Mouse (Mus musculus): ENCODE measurements around the gene Klb. TPM values are rescaled to one million over a fixed set of nuclear protein-coding genes. Genes with fewer than 3 reads are reported as not detected.
A peak's percentile ranks its signal among the peaks of the same experiment; 100 is the strongest.

Gene Klb
- polyA plus RNA-seq, 1 experiment from 2014 or later: 14.4 TPM

DNA sequence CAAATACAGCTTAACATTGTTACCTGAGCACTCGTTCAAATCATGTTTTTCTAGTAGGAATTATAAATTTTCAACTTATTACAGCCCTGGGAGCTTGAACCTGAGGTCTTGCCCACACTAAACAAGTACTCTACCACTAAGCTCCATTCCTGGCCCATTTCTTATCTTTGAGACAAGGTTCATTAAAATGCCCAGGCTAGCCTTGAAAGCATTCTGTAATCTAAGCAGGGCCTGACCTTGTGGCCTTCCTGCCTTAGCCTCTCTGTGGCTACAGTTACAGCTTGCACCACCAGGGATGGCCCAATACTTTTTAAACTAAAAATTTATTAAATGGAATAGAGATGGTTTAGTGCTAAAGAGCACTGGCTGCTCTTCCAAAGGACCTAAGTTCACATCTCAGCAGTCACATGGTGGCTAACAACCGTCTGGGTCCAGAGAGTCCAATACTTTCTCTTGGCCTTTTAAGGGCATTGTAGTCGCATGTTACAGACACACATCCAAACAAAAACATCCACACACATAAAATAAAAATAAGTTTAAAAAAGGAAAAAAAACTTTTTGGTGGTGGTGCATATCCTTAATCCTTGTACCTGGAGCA, 23.3 kb upstream of the Klb start:
- H3K9ac ChIP-seq (ENCODE audit: low read depth, low read length): no peak overlapping the region
- no peaks in the 10 kb centered on the region for H3K27me3 ChIP-seq (ENCODE audit: control insufficient read depth, insufficient read depth, low read depth, low read length)
- H3K36me3 ChIP-seq (ENCODE audit: control insufficient read depth, insufficient read depth): no peaks in the 10 kb centered on the region
- peaks cover 9% of the 10 kb centered on the region; the same call in 1 of the 2 replicates for H3K4me1 ChIP-seq (ENCODE audit: control insufficient read depth, low read depth, low read length)
- H3K27ac ChIP-seq (ENCODE audit: low read length): no peak overlapping the region
- WGBS (ENCODE audit: insufficient replicate concordance): 78% methylated on average over 3 of the region's 3 CpGs
- H3K4me2 ChIP-seq (ENCODE audit: low read depth, low read length): no peak overlapping the region
- no peak overlapping the region for H3K4me3 ChIP-seq (ENCODE audit: low read depth, low read length)
- no peak for ATAC-seq (ENCODE audit: low read depth)
- no peaks in the 10 kb centered on the region for H3K9me3 ChIP-seq (replicated peaks; ENCODE audit: control insufficient read depth, low read length)

DNA sequence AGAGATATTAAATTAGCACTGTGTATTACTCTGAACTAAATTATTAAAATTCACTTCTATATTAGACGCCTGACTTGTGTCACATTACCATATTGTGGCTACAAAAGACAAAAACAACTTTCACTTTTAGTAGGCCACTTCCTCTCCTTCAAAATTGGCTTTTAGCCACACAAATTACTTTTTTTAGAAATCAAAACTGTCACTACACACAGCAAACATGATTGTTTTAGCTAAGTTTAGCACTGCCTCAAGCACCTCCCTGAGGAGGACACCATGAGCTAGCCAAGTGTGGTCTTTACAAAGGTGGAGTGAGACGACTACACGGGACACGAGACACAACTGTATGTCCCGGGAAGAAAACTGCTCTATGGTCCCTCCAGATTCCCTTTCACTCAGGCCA, 21.9 kb upstream of the Klb start:
- Histone ChIP-seq H3K4me3 (ENCODE audit: low read depth, low read length) (no peak overlapping the region), H3K27ac (ENCODE audit: low read length) (peak overlapping the region; percentile 50; the same call in 1 of the 2 replicates), H3K9ac (ENCODE audit: low read depth, low read length) (0 out of 2 replicates have a peak overlapping the region, but pooled peaks have one; percentile 1), H3K4me1 (ENCODE audit: control insufficient read depth, low read depth, low read length) (peaks cover 9% of the 10 kb centered on the region; the same call in 1 of the 2 replicates), H3K9me3 (replicated peaks; ENCODE audit: control insufficient read depth, low read length) (no peaks in the 10 kb centered on the region), H3K27me3 (ENCODE audit: control insufficient read depth, insufficient read depth, low read depth, low read length) (no peaks in the 10 kb centered on the region), H3K4me2 (ENCODE audit: low read depth, low read length) (peak overlapping the region; percentile 39; the same call in 1 of the 2 replicates), H3K36me3 (ENCODE audit: control insufficient read depth, insufficient read depth) (no peaks in the 10 kb centered on the region)
- WGBS (ENCODE audit: insufficient replicate concordance): 34% methylated on average over 5 of the region's 5 CpGs
- ATAC-seq (ENCODE audit: low read depth): no peak

DNA sequence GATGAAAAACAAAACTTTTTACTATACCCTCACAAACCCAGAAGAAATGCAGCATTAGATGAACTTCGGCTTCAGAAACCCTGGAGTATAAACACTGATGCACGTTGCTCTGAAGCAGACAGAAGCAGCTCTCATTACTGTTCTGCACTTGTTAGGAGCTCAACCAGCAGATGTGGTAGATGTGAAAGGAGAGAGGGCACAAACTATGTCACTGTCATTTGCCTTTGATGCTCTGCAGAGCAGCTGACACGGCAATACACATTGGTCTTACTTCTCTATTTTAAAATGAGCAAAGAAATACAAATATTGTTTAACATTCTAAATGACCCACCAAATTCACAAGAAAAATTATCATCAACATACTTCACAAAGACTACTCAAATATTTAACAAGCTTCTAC, 18.1 kb upstream of the Klb start:
- ATAC-seq (ENCODE audit: low read depth): no peak
- 74% methylated on average over 3 of the region's 3 CpGs for WGBS (ENCODE audit: insufficient replicate concordance)
- H3K4me2 ChIP-seq (ENCODE audit: low read depth, low read length): no peak overlapping the region
- H3K4me1 ChIP-seq (ENCODE audit: control insufficient read depth, low read depth, low read length): peaks cover 16% of the 10 kb centered on the region
- H3K9ac ChIP-seq (ENCODE audit: low read depth, low read length): no peak overlapping the region
- H3K9me3 ChIP-seq (replicated peaks; ENCODE audit: control insufficient read depth, low read length): no peaks in the 10 kb centered on the region
- no peak overlapping the region for H3K4me3 ChIP-seq (ENCODE audit: low read depth, low read length)
- H3K27me3 ChIP-seq (ENCODE audit: control insufficient read depth, insufficient read depth, low read depth, low read length): no peaks in the 10 kb centered on the region
- H3K36me3 ChIP-seq (ENCODE audit: control insufficient read depth, insufficient read depth): no peaks in the 10 kb centered on the region
- no peak overlapping the region for H3K27ac ChIP-seq (ENCODE audit: low read length)

DNA sequence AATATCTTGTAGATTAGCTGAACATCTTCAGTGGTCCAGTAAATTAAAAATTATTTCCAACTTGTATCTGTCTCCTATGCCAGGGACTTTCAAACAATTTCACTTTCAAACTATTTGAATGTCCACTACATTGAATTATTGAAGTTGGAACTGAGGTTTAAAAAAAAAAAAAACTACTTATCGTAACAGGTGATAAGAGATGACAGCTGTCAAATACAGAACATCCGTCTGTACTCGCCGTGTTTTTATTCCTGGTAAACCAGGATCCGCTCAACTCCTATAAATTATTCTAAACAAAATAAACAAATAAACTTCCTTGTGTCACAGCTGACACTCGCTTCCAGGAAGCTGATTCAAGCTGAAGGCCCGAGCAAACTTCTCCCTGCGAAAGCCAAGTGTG, 13.3 kb upstream of the Klb start:
- peak overlapping the region; percentile 85 for H3K4me2 ChIP-seq (ENCODE audit: low read depth, low read length)
- H3K4me1 ChIP-seq (ENCODE audit: control insufficient read depth, low read depth, low read length): peaks cover 12% of the 10 kb centered on the region
- no peaks in the 10 kb centered on the region for H3K9me3 ChIP-seq (replicated peaks; ENCODE audit: control insufficient read depth, low read length)
- H3K27ac ChIP-seq (ENCODE audit: low read length): peak overlapping the region; percentile 88
- no peak for ATAC-seq (ENCODE audit: low read depth)
- H3K27me3 ChIP-seq (ENCODE audit: control insufficient read depth, insufficient read depth, low read depth, low read length): no peaks in the 10 kb centered on the region
- WGBS (ENCODE audit: insufficient replicate concordance): under 1% methylated on average over 8 of the region's 8 CpGs
- peak overlapping the region; percentile 90 for H3K9ac ChIP-seq (ENCODE audit: low read depth, low read length)
- no peaks in the 10 kb centered on the region for H3K36me3 ChIP-seq (ENCODE audit: control insufficient read depth, insufficient read depth)
- H3K4me3 ChIP-seq (ENCODE audit: low read depth, low read length): peak overlapping the region; percentile 97

DNA sequence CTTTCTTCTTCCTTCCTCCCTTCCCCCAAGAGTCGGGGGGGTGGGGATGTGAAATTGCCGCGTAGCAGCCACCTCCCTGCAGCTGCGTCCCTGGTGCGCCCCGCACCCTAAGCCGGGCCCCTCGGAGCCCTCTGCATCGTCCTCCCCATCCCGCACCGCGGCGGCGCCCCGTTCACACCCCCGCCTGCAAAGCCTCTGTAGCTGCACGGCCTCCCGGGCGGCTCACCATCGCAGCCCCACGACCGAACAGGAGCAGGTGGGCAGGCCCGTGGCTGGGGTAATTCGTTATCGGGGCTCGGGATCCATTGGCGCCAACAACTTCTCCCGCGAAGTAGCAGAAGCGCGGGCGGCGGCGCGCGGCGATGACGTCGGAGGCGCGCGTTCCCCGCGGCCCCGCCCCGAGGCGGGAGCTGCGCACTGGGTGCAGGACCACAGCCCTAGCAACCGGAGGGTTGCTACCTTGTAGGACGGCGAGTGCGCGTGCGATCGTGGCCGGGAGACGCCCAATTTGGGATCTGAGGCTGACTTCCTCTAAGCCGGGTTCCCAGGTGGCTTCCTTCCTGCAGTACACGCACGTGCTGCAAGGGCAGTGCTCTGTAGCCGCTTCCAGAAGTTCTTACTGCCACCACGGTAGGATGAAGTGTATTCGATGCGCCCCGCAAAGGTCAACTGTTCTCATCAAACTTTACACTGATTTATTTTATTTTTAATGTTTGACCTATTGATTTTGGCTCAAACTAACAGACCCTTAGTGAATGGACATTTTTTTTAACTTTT, 12.6 kb upstream of the Klb start, which contains the start of gene Rfc1:
TSS of gene Rfc1 (minus strand) at position 373 of the 777 bp plus-strand sequence.
- Histone ChIP-seq H3K4me2 (ENCODE audit: low read depth, low read length) (peak within 1 kb of the TSS; percentile 85), H3K9me3 (replicated peaks; ENCODE audit: control insufficient read depth, low read length) (no peaks in the 10 kb centered on the region), H3K27me3 (ENCODE audit: control insufficient read depth, insufficient read depth, low read depth, low read length) (no peaks in the 10 kb centered on the region), H3K4me1 (ENCODE audit: control insufficient read depth, low read depth, low read length) (peaks cover 12% of the 10 kb centered on the region), H3K9ac (ENCODE audit: low read depth, low read length) (peak within 1 kb of the TSS; percentile 90), H3K4me3 (ENCODE audit: low read depth, low read length) (peak within 1 kb of the TSS; percentile 97), H3K36me3 (ENCODE audit: control insufficient read depth, insufficient read depth) (no peaks in the 10 kb centered on the region), H3K27ac (ENCODE audit: low read length) (peak within 1 kb of the TSS; percentile 88)
- under 1% methylated on average over 65 of the region's 65 CpGs for WGBS (ENCODE audit: insufficient replicate concordance)
- peak; percentile 96 for ATAC-seq (ENCODE audit: low read depth)

DNA sequence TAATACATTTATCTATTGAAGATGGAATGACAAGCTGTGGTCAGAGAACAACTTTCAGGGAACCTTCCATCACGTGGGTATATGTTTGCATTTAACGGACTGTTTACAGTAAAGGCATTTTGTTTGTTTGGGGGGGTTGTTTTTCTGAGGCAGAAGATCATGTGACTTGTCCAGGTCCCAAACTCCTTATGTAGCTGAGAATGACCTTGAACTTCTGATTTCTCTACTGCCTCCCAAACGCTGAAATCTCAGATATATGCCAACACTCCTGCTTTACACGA, 12.1 kb upstream of the Klb start:
- ATAC-seq (ENCODE audit: low read depth): no peak

DNA sequence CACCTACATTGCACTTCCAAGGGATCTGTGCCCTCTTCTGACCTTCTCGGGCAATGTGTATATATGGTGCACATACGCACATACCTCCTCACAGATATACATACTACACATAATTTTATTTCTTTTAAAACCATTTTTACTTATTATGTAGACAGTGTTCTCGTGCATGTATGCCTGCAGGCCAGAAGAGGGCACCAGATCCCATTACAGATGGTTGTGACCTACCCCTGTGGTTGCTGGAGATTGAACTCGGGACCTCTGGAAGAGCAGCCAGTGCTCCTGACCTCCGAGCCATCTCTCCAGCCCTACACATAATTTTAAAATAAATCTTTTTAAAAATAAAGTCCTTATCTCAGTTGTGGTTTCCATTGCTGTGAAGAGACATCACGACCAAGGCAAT, 9.7 kb upstream of the Klb start:
- H3K9me3 ChIP-seq (replicated peaks; ENCODE audit: control insufficient read depth, low read length): no peaks in the 10 kb centered on the region
- ATAC-seq (ENCODE audit: low read depth): no peak
- WGBS (ENCODE audit: insufficient replicate concordance): 52% methylated on average over 6 of the region's 6 CpGs
- no peak overlapping the region for H3K9ac ChIP-seq (ENCODE audit: low read depth, low read length)
- no peak overlapping the region for H3K27ac ChIP-seq (ENCODE audit: low read length)
- peaks cover 16% of the 10 kb centered on the region for H3K4me1 ChIP-seq (ENCODE audit: control insufficient read depth, low read depth, low read length)
- H3K36me3 ChIP-seq (ENCODE audit: control insufficient read depth, insufficient read depth): no peaks in the 10 kb centered on the region
- H3K4me3 ChIP-seq (ENCODE audit: low read depth, low read length): no peak overlapping the region
- H3K27me3 ChIP-seq (ENCODE audit: control insufficient read depth, insufficient read depth, low read depth, low read length): no peaks in the 10 kb centered on the region
- H3K4me2 ChIP-seq (ENCODE audit: low read depth, low read length): no peak overlapping the region

More for the DNA sequence above, 12.1 kb upstream of the Klb start:
- Histone ChIP-seq H3K27ac (ENCODE audit: low read length) (no peak overlapping the region), H3K9me3 (replicated peaks; ENCODE audit: control insufficient read depth, low read length) (no peaks in the 10 kb centered on the region), H3K4me1 (ENCODE audit: control insufficient read depth, low read depth, low read length) (peaks cover 16% of the 10 kb centered on the region), H3K4me2 (ENCODE audit: low read depth, low read length) (peak overlapping the region; percentile 85), H3K9ac (ENCODE audit: low read depth, low read length) (no peak overlapping the region), H3K36me3 (ENCODE audit: control insufficient read depth, insufficient read depth) (no peaks in the 10 kb centered on the region), H3K4me3 (ENCODE audit: low read depth, low read length) (peak overlapping the region; percentile 97), H3K27me3 (ENCODE audit: control insufficient read depth, insufficient read depth, low read depth, low read length) (no peaks in the 10 kb centered on the region)
- 20% methylated on average over 4 of the region's 4 CpGs for WGBS (ENCODE audit: insufficient replicate concordance)

DNA sequence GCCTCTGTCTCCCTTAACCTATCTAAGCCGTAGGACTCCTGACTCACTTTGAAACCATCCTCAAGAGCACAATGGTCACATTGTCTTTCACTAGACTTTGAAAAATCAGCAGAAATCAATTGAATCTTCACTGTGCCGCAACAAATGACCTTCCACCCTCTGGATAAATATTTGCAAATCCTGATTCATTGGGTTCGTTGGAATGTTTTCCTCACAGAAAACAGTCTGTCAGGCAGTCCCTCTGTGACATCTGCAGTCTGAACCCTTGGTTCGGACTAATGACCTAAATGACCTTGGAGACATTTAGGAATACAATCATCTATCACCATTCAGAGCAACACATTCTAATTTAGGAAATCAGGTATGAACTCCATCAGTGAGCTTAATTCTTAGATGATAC, 7.9 kb upstream of the Klb start:
- no peak overlapping the region for H3K4me2 ChIP-seq (ENCODE audit: low read depth, low read length)
- H3K9me3 ChIP-seq (replicated peaks; ENCODE audit: control insufficient read depth, low read length): no peaks in the 10 kb centered on the region
- WGBS (ENCODE audit: insufficient replicate concordance): 45% methylated on average over 4 of the region's 4 CpGs
- H3K9ac ChIP-seq (ENCODE audit: low read depth, low read length): no peak overlapping the region
- H3K27me3 ChIP-seq (ENCODE audit: control insufficient read depth, insufficient read depth, low read depth, low read length): no peaks in the 10 kb centered on the region
- no peaks in the 10 kb centered on the region for H3K36me3 ChIP-seq (ENCODE audit: control insufficient read depth, insufficient read depth)
- H3K4me1 ChIP-seq (ENCODE audit: control insufficient read depth, low read depth, low read length): peaks cover 10% of the 10 kb centered on the region
- H3K4me3 ChIP-seq (ENCODE audit: low read depth, low read length): no peak overlapping the region
- ATAC-seq (ENCODE audit: low read depth): no peak; the same call in 1 of the 2 replicates
- H3K27ac ChIP-seq (ENCODE audit: low read length): no peak overlapping the region

DNA sequence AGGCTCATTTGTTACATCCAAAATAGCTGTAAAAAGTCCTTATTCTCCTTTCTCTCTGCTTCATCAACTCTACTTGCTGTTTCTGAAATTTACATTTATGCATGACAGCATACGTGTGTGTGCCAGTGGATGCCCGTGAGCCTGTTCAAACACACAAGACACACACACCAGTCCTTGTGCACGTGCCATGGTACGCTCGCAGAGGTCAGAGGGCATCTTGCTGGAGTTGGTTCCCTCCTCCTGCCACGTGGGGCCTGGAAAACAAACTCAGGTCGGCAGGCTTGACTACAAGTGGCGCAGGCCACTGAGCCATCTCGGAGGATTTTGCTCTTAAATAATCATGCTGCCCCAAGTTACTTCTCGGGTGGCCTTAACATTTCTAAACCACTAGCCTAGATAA, 2.4 kb downstream of the Klb start:
- no peaks in the 10 kb centered on the region for H3K36me3 ChIP-seq (ENCODE audit: control insufficient read depth, insufficient read depth)
- H3K4me3 ChIP-seq (ENCODE audit: low read depth, low read length): peak overlapping the region; percentile 4
- WGBS (ENCODE audit: insufficient replicate concordance): 49% methylated on average over 10 of the region's 10 CpGs
- peak overlapping the region; percentile 21 for H3K4me2 ChIP-seq (ENCODE audit: low read depth, low read length)
- H3K9ac ChIP-seq (ENCODE audit: low read depth, low read length): no peak overlapping the region
- no peak overlapping the region for H3K27ac ChIP-seq (ENCODE audit: low read length)
- no peaks in the 10 kb centered on the region for H3K27me3 ChIP-seq (ENCODE audit: control insufficient read depth, insufficient read depth, low read depth, low read length)
- no peaks in the 10 kb centered on the region; the same call in 1 of the 2 replicates for H3K4me1 ChIP-seq (ENCODE audit: control insufficient read depth, low read depth, low read length)
- peak; percentile 68 for ATAC-seq (ENCODE audit: low read depth)
- H3K9me3 ChIP-seq (replicated peaks; ENCODE audit: control insufficient read depth, low read length): no peaks in the 10 kb centered on the region

Measured in liver, embryonic 16.5 days (tissue).